Mouse (Mus musculus): ENCODE results near the gene Mogs.

The Mogs gene

GRCm38 (mm10) chr6:83122961-83123360, 7.7 kb downstream of the Mogs start:
- DNase-seq, result no peak

- DNase-seq, result peak; percentile 91
Measured at GRCm38 (mm10) chr6:83124851-83125312, 9.6 kb downstream of the Mogs start.

GRCm38 (mm10) chr6:83125331-83125730, 10.0 kb downstream of the Mogs start, which contains the start of gene Ino80b:
Gene Ino80b, minus strand, starts transcription at chr6:83125431.
- peak; percentile 11 for DNase-seq

- DNase-seq, result no peak
Measured at GRCm38 (mm10) chr6:83127419-83127818, 12.1 kb downstream of the Mogs start.

GRCm38 (mm10) chr6:83131469-83132034, 16.3 kb downstream of the Mogs start:
- no peak for DNase-seq

GRCm38 (mm10) chr6:83132176-83132919, 17.1 kb downstream of the Mogs start:
- no peak for DNase-seq

- DNase-seq, result no peak
Measured at GRCm38 (mm10) chr6:83134226-83134625, 18.9 kb downstream of the Mogs start.

- DNase-seq, result no peak
Measured at GRCm38 (mm10) chr6:83134951-83135513, 19.7 kb downstream of the Mogs start, which contains the start of gene Rtkn. Gene Rtkn, plus strand, starts transcription at chr6:83135463.

GRCm38 (mm10) chr6:83135571-83136161, 20.4 kb downstream of the Mogs start:
- peak; percentile 50 for DNase-seq

GRCm38 (mm10) chr6:83136291-83136880, 21.1 kb downstream of the Mogs start:
- DNase-seq, result no peak

GRCm38 (mm10) chr6:83136881-83137575, 21.7 kb downstream of the Mogs start:
- DNase-seq, result peak; percentile 85

- peak; percentile 65 for DNase-seq
Measured at GRCm38 (mm10) chr6:83137576-83137950, 22.3 kb downstream of the Mogs start.

GRCm38 (mm10) chr6:83138056-83138455, 22.8 kb downstream of the Mogs start:
- DNase-seq, result peak; percentile 52

- DNase-seq, result no peak
Measured at GRCm38 (mm10) chr6:83140044-83140443, 24.7 kb downstream of the Mogs start.

GRCm38 (mm10) chr6:83141636-83142035, 26.3 kb downstream of the Mogs start:
- DNase-seq, result no peak

GRCm38 (mm10) chr6:83142211-83142731, 27.0 kb downstream of the Mogs start:
- peak; percentile 63 for DNase-seq

GRCm38 (mm10) chr6:83142886-83143285, 27.6 kb downstream of the Mogs start:
- no peak for DNase-seq

- no peak for DNase-seq
Measured at GRCm38 (mm10) chr6:83145209-83145608, 29.9 kb downstream of the Mogs start.

- DNase-seq, result no peak
Measured at GRCm38 (mm10) chr6:83145805-83146204, 30.5 kb downstream of the Mogs start.

GRCm38 (mm10) chr6:83147280-83147679, 32.0 kb downstream of the Mogs start:
- no peak for DNase-seq

GRCm38 (mm10) chr6:83151721-83152120, 36.4 kb downstream of the Mogs start:
- no peak for DNase-seq

- DNase-seq, result no peak
Measured at GRCm38 (mm10) chr6:83153038-83153437, 37.7 kb downstream of the Mogs start.

Data from thymus, postnatal 4 days (tissue).